Mouse (Mus musculus): ENCODE measurements at regions not wholly inside any gene's neighbourhood (a gene's known extent, or its start where the extent isn't known, plus 50 kb on each side); places are given as distances from the start of the nearest gene placed in this dataset.

GRCm38 (mm10) chr5:51679884-51680283 is 112.4 kb upstream of the Ppargc1a start:
- intact Hi-C loops (cut with DNase I), result no loop called here
- DNase-seq, result no peak

GRCm38 (mm10) chr5:51671190-51671589 is 103.7 kb upstream of the Ppargc1a start:
- intact Hi-C loops (cut with DNase I), result no loop called here
- DNase-seq, result peak in 1 of 2 experiments; percentile 3

DNA sequence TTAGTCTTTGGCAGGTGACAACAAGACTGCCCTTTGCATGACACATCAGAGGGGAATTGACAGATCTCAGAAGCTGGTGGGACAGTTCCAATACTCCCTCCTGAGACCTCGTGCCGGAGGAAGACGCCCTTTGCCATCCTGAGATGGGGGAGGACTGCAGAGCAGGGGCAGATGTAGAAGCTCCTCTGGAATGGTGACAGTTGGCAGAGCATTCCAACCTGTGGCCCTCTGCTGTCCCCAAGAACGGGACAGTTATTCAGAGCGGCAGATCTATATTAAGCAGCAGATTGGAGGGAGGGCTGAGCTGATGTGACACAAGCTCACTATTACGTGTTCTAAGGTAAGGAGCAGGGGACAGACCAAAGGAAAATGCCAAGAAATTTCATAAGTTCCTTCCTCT is 97.7 kb upstream of the Ppargc1a start:
- intact Hi-C loops (cut with DNase I), result no loop called here
- DNase-seq, result peak; percentile 4 to 27

DNA sequence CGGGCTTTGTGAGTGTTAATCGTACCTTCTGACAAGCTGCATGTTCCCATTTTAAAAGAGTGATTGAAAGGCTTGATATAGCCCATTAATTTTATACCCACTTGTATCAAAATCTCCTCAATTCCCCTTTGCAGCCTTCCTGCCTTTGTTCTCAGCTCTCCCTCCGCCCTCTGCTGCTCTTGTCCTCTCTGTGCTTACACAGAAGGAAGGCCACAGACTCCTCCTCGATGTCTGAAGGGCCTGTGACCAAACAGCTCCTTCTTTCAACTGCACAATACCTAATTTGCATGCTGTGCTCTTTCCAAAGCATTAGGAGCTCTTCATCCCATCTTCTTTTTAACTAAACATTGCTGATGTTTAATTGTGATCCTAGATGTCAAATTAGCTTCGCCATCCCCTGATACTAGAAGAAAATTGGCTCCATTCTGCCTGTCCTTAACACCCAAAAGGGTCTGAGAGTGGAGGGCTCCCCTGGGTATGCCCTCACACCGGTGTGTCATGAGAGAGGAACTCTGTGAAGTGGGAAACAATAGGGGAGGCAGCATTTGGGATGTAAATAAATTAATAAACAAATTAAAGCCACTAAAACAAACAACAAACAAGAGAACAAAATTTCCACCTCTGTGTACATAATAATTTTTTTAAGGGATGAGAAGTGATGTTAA is 90.8 kb upstream of the Ppargc1a start:
- intact Hi-C loops (cut with DNase I), result loop anchor here (5.0 kb wide), 1 partner anchor 51 kb away; no protein-coding TSS in a partner anchor
- no peak for DNase-seq

GRCm38 (mm10) chr5:51653507-51653906 is 86.0 kb upstream of the Ppargc1a start:
- no peak for DNase-seq
- intact Hi-C loops (cut with DNase I), result no loop called here

DNA sequence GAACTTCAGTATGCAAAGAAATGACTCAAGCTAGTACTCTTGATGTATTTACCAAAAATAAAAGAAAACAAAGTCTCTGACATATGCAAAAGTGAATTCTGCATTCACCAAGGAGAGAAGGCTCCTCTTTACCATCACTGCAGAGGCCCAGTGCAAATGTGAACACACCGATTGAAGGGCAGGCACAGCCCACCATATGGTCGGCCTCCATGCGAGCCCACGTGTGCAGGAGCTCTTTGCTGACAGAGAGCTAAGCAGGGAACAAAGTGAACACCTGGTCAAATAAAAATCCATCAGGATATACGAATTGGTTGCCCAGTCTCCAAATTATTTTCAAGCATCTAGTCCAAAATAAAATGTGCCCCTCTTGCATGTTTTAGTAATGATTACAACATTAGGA is 56.9 kb upstream of the Ppargc1a start:
- DNase-seq, result no peak
- intact Hi-C loops (cut with DNase I), result no loop called here

Measured in heart, postnatal 36 days (tissue).